Mouse (Mus musculus) thymus, postnatal 14 days (tissue): ENCODE data around the gene Olfr1174-ps.

Source experiments
- DNase-seq: peaks from one replicate; pipeline ENCODE4 v3.0.0; 2021

Olfr1174-ps gene

GRCm38 (mm10) chr2:88315035-88315434 lies at the start of gene Olfr1174-ps:
TSS of gene Olfr1174-ps (minus strand) at chr2:88315135.
- DNase-seq: no peak

GRCm38 (mm10) chr2:88356304-88356703 lies 41.4 kb upstream of the Olfr1174-ps start:
- DNase-seq: no peak

- DNase-seq: no peak
These were observed 31.5 kb upstream of the Olfr1174-ps start, which contains the start of gene Olfr1177-ps for GRCm38 (mm10) chr2:88346392-88346791. TSS of gene Olfr1177-ps (minus strand) at chr2:88346492.

- DNase-seq: no peak
These were observed 21.5 kb upstream of the Olfr1174-ps start, which contains the start of gene Olfr1176 for GRCm38 (mm10) chr2:88336421-88336820. TSS of gene Olfr1176 (plus strand) at chr2:88336721.

- no peak for DNase-seq
These were observed 12.2 kb upstream of the Olfr1174-ps start, which contains the start of gene Olfr1175-ps for GRCm38 (mm10) chr2:88327115-88327514. TSS of gene Olfr1175-ps (minus strand) at chr2:88327215.

- no peak for DNase-seq
These were observed 35.2 kb downstream of the Olfr1174-ps start, which contains the start of gene Olfr1173 for GRCm38 (mm10) chr2:88279775-88280174. TSS of gene Olfr1173 (minus strand) at chr2:88279875.
